Mouse (Mus musculus) embryonic facial prominence, embryonic 10.5 days (tissue): Measurements from ENCODE around the gene S100b. TPM values are rescaled to one million over a fixed set of nuclear protein-coding genes. Genes with fewer than 3 reads are reported as not detected.
A peak's percentile ranks its signal among the peaks of the same experiment; 100 is the strongest.

Experiments used
- DNase-seq: peaks from one replicate; pipeline ENCODE4 v3.0.0-alpha.2; 2017; ENCODE audit warnings: low spot score
- H3K27ac ChIP-seq: fragments of 300-500 bp; sonication (generic); replicated peaks from 2 replicates; pipeline ENCODE4 v1.5.1; 2016; ENCODE audit warnings: mild to moderate bottlenecking
- H3K27me3 ChIP-seq: fragments of 300-500 bp; sonication (generic); replicated peaks from 2 replicates; pipeline ENCODE4 v1.6.1; 2016; ENCODE audit warnings: low read depth, mild to moderate bottlenecking; ENCODE audit not compliant: poor library complexity, severe bottlenecking
- H3K36me3 ChIP-seq: fragments of 300-500 bp; sonication (generic); replicated peaks from 2 replicates; pipeline ENCODE4 v1.6.1; 2016; ENCODE audit warnings: mild to moderate bottlenecking, moderate library complexity
- H3K4me1 ChIP-seq: fragments of 300-500 bp; sonication (generic); 2 replicates; pipeline ENCODE4 v1.6.1; 2016
- H3K4me3 ChIP-seq: fragments of 300-500 bp; sonication (generic); 2 replicates; pipeline ENCODE4 v1.5.1; 2016; ENCODE audit warnings: mild to moderate bottlenecking, moderate library complexity
- H3K9me3 ChIP-seq: fragments of 300-500 bp; sonication (generic); 2 replicates; pipeline ENCODE4 v1.6.1; 2016; ENCODE audit warnings: mild to moderate bottlenecking
- WGBS: fragments of 180-500 bp; shearing (Covaris S2); methylation state at CpG from one replicate; pipeline ENCODE4 v1.1.7; 2016; 5-methylcytosine and 5-hydroxymethylcytosine counted together
- microRNA counts: library from miRNA; unstranded; fragments of <30 nt; microRNA quantifications from one replicate; lab custom pipeline; 2017
- microRNA-seq: library from miRNA; unstranded; fragments of <30 nt; microRNA quantifications from one replicate; pipeline ENCODE4, GENCODE M21; 2017
- polyA plus RNA-seq: library from polyadenylated mRNA; unstranded; fragments of >200 nt; fragmentation: Nextera tagmentation; extraction: Ambion mirVana; gene quantifications from 2 replicates; pipeline ENCODE4 v1.2.1, GENCODE M21; 2016

Gene S100b
- polyA plus RNA-seq, 1 experiment from 2014 or later: not detected

DNA sequence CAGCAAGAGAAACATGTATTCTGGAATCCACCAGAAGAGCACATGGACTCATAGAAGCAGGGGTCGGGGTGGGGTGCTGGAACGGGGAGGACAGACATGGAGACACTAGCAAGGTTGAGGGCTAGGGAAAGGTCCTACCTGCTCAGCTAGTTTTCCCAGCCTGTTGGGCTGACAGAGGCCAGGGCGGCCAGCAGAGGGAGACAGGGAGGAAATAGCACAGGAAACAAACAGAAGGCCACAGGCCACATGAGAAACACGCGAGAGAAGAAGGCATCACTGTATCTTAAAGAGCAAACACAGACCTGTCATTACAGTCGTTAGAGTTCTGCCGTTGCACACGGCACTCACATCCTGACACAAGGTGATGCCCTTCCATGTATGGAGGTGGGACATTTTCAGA is 17.6 kb downstream of the S100b start:
- Histone ChIP-seq H3K27me3 (no peaks in the 10 kb centered on the region), H3K27ac (no peak overlapping the region), H3K9me3 (no peaks in the 10 kb centered on the region), H3K36me3 (peaks cover 91% of the 10 kb centered on the region), H3K4me3 (no peak overlapping the region), H3K4me1 (no peaks in the 10 kb centered on the region)
- WGBS: 49% methylated on average over 8 of the region's 8 CpGs
- DNase-seq: peak; percentile 57

DNA sequence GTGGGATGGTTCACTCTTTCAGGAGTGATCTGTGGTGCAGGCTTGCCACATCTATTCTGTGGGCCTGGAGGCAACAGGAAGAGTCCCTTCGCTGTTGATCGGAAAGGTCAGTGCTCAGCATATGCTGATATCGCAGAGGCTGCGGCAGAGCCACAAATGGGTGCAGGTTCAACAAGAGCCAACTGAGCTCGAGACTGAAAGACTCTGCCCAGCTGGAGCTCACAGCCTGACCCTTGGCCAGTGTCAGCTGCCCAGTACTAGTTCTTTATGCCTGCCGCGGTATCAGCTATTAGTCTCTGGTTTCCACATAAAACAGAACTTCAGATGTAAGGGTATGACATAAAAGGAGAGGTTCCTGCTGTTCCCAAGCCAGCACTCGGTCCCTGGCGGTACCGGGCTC is 21.6 kb downstream of the S100b start:
- Histone ChIP-seq H3K27ac (no peak overlapping the region), H3K9me3 (no peaks in the 10 kb centered on the region), H3K27me3 (no peaks in the 10 kb centered on the region), H3K36me3 (peaks cover 79% of the 10 kb centered on the region), H3K4me3 (no peak overlapping the region), H3K4me1 (no peaks in the 10 kb centered on the region)
- 83% methylated on average over 10 of the region's 10 CpGs for WGBS
- no peak for DNase-seq

DNA sequence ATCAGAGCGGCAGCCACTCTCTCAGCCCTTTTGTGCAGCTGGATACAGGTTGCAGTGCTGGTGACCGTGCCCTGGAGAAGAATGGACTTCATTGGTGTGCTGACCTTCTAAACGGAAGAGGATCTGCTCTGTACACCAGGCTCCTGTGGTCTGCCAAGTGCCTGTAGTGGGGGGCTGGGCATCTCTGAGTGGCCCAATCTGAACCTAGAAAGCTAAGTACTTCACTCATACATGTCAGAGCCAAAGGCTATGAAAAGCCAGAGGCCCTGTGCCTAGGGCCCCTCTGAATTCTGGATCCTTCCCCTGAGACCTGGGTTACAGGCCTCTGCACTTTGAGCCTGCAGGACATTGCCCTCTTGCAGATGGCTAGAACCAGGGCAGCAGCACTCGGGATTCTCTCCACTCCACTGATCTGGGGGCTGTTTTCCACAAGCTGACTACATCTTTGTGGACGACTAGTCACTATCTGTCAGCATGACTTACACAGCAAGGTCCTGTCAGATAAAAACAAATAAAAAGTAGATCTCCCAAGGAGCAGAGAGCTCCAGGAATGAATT is 25.0 kb downstream of the S100b start:
- no peak overlapping the region for H3K27ac ChIP-seq
- no peaks in the 10 kb centered on the region for H3K27me3 ChIP-seq
- no peak for DNase-seq
- WGBS: 71% methylated on average over 5 of the region's 5 CpGs
- no peak overlapping the region for H3K4me3 ChIP-seq
- no peaks in the 10 kb centered on the region for H3K4me1 ChIP-seq
- H3K36me3 ChIP-seq: peaks cover 68% of the 10 kb centered on the region
- H3K9me3 ChIP-seq: no peaks in the 10 kb centered on the region

DNA sequence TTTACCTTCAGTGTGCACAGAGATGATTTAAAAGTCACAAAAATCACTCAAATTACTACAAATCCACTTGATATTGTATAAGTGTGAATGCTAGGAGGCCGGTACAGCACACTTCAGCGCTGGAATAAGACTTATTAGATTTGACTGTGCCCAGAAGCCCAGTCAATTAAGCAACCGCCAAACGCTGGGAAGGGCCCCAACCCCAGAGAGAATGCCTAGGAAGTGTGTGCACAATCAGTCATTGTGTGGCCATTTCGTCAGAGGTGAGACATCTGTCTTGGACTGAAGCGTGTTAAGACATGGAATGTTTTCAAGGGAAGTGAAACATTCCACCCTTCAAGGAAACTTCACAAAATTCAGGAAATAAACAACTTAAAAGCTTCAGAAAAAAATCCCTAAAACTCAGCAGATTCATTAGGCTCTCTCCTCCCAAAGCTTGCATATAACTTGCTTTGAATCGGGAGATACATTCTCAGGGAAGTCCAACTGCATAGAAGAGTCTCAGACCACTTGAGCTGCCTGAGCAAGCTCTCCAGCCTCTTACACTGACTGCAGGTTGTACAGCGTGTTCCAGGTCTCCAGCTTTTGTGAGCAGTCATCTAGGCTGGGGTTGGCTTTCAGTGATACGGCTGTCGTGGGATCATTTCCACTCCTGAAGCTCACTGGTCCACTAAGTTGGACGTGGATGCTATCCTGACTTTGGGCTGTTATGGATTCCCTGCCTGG is 34.8 kb downstream of the S100b start:
- no peak overlapping the region for H3K4me3 ChIP-seq
- H3K36me3 ChIP-seq: peaks cover 79% of the 10 kb centered on the region
- WGBS: 66% methylated on average over 11 of the region's 11 CpGs
- no peaks in the 10 kb centered on the region for H3K4me1 ChIP-seq
- DNase-seq: no peak
- H3K9me3 ChIP-seq: no peaks in the 10 kb centered on the region
- H3K27ac ChIP-seq: no peak overlapping the region
- no peaks in the 10 kb centered on the region for H3K27me3 ChIP-seq

DNA sequence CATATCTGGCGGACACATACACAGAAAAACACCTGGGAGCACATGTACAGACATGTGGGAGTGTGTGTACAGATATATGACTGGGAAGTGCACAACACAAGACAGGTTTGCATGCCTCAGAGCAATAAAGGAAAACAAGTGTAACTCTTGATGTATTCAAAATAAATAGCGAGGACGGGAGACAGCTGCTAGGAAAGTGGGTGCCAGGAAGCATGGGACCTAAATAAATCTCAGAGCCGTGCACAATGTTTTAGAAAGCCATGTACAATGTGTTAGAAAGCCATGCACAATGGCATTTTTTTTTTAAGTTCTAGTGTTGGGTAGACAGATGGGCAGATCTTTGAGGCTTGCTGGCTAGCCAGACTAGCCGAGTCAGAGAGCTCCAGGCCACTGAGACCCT is 35.4 kb downstream of the S100b start:
- no peaks in the 10 kb centered on the region for H3K4me1 ChIP-seq
- 87% methylated on average over 5 of the region's 5 CpGs for WGBS
- H3K9me3 ChIP-seq: no peaks in the 10 kb centered on the region
- H3K4me3 ChIP-seq: no peak overlapping the region
- no peak overlapping the region for H3K27ac ChIP-seq
- H3K27me3 ChIP-seq: no peaks in the 10 kb centered on the region
- H3K36me3 ChIP-seq: peaks cover 79% of the 10 kb centered on the region
- DNase-seq: no peak

DNA sequence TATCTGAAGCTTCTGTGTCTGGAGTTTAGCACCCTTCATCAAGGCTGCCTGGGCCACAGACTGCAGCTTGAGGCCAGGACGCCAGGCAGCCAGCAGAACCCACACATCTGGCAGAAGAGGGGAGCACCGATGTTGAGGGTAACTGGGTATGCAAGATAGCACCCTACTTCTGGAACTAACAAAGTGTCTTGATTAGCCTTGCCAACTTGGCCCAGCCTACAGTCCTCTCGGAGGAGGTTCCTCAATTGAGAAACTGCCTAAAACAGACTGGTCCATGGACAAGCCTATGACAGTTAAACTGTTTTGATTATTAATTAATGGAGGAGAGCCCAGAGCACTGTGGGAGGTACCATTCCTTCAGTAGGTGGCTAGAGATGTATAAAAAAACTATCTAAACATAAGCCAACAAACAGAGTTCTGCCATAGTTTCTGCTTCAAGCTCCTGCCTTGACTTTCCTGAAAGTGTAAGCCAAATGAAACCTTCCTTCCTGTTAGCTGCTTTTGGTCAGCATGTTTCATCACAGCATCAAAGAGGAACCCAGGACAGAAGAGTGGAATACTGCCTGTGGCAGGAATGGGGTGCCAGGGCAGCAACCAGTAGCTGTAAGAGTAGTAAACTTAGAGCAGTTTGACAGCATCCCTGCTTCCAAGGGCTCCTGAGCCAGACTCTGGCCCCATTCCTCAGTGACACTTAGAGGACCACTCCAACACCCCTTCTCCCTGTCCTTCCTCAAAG is 36.5 kb downstream of the S100b start:
- H3K27me3 ChIP-seq: no peaks in the 10 kb centered on the region
- whole genome bisulfite sequencing: 89% methylated on average over 3 of the region's 3 CpGs
- no peak overlapping the region for H3K27ac ChIP-seq
- H3K9me3 ChIP-seq: no peaks in the 10 kb centered on the region
- H3K4me1 ChIP-seq: no peaks in the 10 kb centered on the region
- no peak for DNase-seq
- peaks cover 79% of the 10 kb centered on the region for H3K36me3 ChIP-seq
- no peak overlapping the region for H3K4me3 ChIP-seq

DNA sequence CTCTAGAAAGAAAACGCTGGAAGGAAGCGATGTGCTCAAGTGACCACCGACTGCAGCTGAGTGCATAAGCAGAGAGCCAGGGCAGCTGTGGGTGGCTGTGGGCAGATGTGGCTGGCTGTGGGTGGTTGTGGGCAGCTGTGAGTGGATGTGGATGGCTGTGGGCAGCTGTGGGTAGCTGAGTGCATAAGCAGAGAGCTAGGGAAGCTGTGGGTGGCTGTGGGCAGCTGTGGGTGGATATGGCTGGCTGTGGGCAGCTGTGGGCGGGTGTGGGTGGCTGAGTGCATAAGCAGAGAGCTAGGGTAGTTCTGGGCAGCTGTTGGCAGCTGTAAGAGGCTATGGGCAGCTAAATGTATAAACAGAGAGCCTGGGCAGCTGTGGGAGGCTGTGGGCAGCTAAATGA is 39.6 kb downstream of the S100b start:
- Histone ChIP-seq H3K9me3 (no peaks in the 10 kb centered on the region), H3K36me3 (peaks cover 80% of the 10 kb centered on the region), H3K27ac (no peak overlapping the region), H3K4me1 (no peaks in the 10 kb centered on the region), H3K4me3 (no peak overlapping the region), H3K27me3 (no peaks in the 10 kb centered on the region)
- 89% methylated on average over 4 of the region's 4 CpGs for WGBS
- no peak for DNase-seq

DNA sequence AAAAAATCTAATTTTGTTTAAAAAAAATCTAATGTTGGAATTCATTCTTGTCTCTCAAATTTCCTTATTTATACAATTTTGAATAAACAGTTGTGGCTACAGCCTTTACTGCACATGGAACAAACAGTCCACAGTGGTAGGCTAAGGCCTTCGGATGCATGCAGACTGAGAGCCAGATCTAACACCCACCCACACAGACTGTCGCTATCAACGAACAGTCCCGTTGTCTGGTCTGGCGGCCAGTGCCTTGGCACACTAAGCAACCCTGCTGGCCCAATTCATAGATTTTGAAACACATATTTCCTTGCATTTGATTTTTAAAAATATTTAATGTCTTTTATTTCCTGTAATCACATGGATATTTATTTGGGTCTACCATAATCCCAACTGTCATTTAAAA is 46.5 kb downstream of the S100b start:
- DNase-seq: no peak
- Histone ChIP-seq H3K27me3 (no peaks in the 10 kb centered on the region), H3K27ac (no peak overlapping the region), H3K36me3 (peaks cover 66% of the 10 kb centered on the region), H3K9me3 (no peaks in the 10 kb centered on the region), H3K4me3 (no peak overlapping the region), H3K4me1 (no peaks in the 10 kb centered on the region)
- 95% methylated on average over 5 of the region's 5 CpGs for WGBS

DNA sequence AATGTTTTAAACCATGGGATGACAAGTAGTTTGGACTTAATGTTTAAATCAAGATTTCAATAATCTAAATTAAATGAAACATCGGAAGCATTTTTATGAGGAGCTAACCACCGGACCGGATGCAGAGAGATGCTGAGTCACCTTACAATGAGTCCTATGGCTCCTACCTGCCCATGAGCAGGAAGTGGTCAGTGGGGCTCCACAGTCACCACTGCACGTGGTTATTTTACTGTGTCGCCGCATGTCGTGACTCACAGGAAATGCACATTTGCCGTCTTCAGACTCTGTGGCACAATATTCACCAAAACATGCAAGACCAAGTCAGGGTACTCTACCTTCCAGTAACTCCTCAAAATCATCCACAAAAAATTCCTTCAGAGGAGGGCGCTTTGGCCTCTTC is 53.1 kb downstream of the S100b start:
- H3K27me3 ChIP-seq: no peaks in the 10 kb centered on the region
- peaks cover 68% of the 10 kb centered on the region for H3K36me3 ChIP-seq
- no peak overlapping the region for H3K4me3 ChIP-seq
- no peak overlapping the region for H3K27ac ChIP-seq
- H3K4me1 ChIP-seq: no peaks in the 10 kb centered on the region
- DNase-seq: no peak
- 94% methylated on average over 9 of the region's 9 CpGs for WGBS
- H3K9me3 ChIP-seq: no peaks in the 10 kb centered on the region

MicroRNAs encoded within 50 kb of the gene (microRNA counts, 519-probe panel; counts per million panel counts)
- 188 counts per million, percentile 57 among the panel's probes with 10 or more counts for microRNA mmu-miR-678 (lab: Ali Mortazavi, UCI)

Small RNA genes within 50 kb of the gene (microRNA-seq; reads per million reads assigned to microRNA genes)
- not detected for gene Mir678

Other genes starting within 250 kb of the S100b start
- gene Zfp280b, start 221.2 kb upstream of the S100b start, polyA plus RNA-seq: 38.4 and 41.2 TPM in 2 replicates
- gene Slc5a4b, start 142.9 kb upstream of the S100b start, polyA plus RNA-seq: not detected in 2 replicates
- not detected in 2 replicates for gene Slc5a4a, start 106.4 kb upstream of the S100b start, polyA plus RNA-seq
- gene Prmt2, start 16.0 kb upstream of the S100b start, polyA plus RNA-seq: 62.2 and 64.5 TPM in 2 replicates
- gene Dip2a, start 91.4 kb downstream of the S100b start, polyA plus RNA-seq: 6.6 and 6.9 TPM in 2 replicates
- 2.6 TPM in 1 of 2 replicates, not detected in the other for gene AC141477.1, start 186.6 kb downstream of the S100b start, polyA plus RNA-seq
- gene Pcnt, start 188.9 kb downstream of the S100b start, polyA plus RNA-seq: 23.8 and 25.5 TPM in 2 replicates
- not detected in 2 replicates for gene 2610028H24Rik, start 195.2 kb downstream of the S100b start, polyA plus RNA-seq
- gene Mcm3ap, start 215.1 kb downstream of the S100b start, polyA plus RNA-seq: 85.6 and 87.1 TPM in 2 replicates
- gene Ybey, start 215.3 kb downstream of the S100b start, polyA plus RNA-seq: 9.9 and 11.3 TPM in 2 replicates